18 mouse cellular contexts compared by ENCODE assay signal in genomic region chr10:96534547-96535124, GRCm38 (mm10).
"Had no signal": no experiment of that assay in that cellular context is flagged by ENCODE, and none has a peak within 500 bp of the region (broad histone marks: within the 10 kb centered on the region; RNA-seq: fewer than 3 reads in every experiment).

No protein-coding gene starts in this region.

- ATAC-seq: midbrain, embryonic 13.5 days had no signal

- H3K36me3 ChIP-seq: kidney, embryonic 15.5 days; limb, embryonic 10.5 days; limb, embryonic 13.5 days; liver, embryonic 13.5 days; midbrain, embryonic 10.5 days; midbrain, embryonic 13.5 days had no signal

- H3K9ac ChIP-seq: kidney, embryonic 15.5 days; limb, embryonic 13.5 days; liver, embryonic 13.5 days; midbrain, embryonic 13.5 days had no signal

- H3K4me2 ChIP-seq: kidney, embryonic 15.5 days; limb, embryonic 13.5 days; liver, embryonic 13.5 days; midbrain, embryonic 13.5 days had no signal

- DNase-seq: kidney, adult 11 months; kidney, adult 8-10 months; kidney, postnatal 10 days; kidney, postnatal 36 days; liver; liver, embryonic 13.5 days; right cerebral cortex, postnatal 14 days; right cerebral cortex, postnatal 4 days; thymus, adult 2 months; thymus, postnatal 14 days; thymus, postnatal 4 days had no signal

- H3K27me3 ChIP-seq: kidney, embryonic 15.5 days; limb, embryonic 13.5 days; liver, embryonic 13.5 days; megakaryocyte, embryonic 14.5 days; midbrain, embryonic 13.5 days had no signal

- H3K4me1 ChIP-seq: kidney, embryonic 15.5 days; limb, embryonic 10.5 days; limb, embryonic 13.5 days; liver, embryonic 13.5 days; megakaryocyte, embryonic 14.5 days; midbrain, embryonic 10.5 days; midbrain, embryonic 13.5 days had no signal

- H3K4me3 ChIP-seq: kidney, embryonic 15.5 days; limb, embryonic 10.5 days; limb, embryonic 13.5 days; liver, embryonic 13.5 days; megakaryocyte, embryonic 14.5 days; midbrain, embryonic 10.5 days; midbrain, embryonic 13.5 days had no signal

- H3K27ac ChIP-seq: kidney, embryonic 15.5 days; limb, embryonic 10.5 days; limb, embryonic 13.5 days; liver, embryonic 13.5 days; midbrain, embryonic 10.5 days; midbrain, embryonic 13.5 days; stomach, postnatal 0 days had no signal

- H3K9me3 ChIP-seq: kidney, embryonic 15.5 days; limb, embryonic 10.5 days; limb, embryonic 13.5 days; liver, embryonic 13.5 days; midbrain, embryonic 10.5 days had no signal
